Mouse (Mus musculus) adrenal gland, postnatal 10 days (tissue): ENCODE data around the gene Mgat4c. TPM values are rescaled to one million over a fixed set of nuclear protein-coding genes. Genes with fewer than 3 reads are reported as not detected.
A peak's percentile ranks its signal among the peaks of the same experiment; 100 is the strongest.
"Not testable (repeated sequence)": the region's sequence is repeated elsewhere in the genome, so short reads cannot be mapped to it uniquely, and the experiment has no call there.

Experiments used
- DNase-seq: peaks from one replicate; pipeline ENCODE4 v3.0.0; 2021; ENCODE audit warnings: mixed read lengths
- total RNA-seq, 2 experiments: library from RNA; stranded (reverse); gene quantifications; 2 replicates each; pipeline ENCODE4 v1.2.3; 2021

Mgat4c gene
- total RNA-seq, 2 experiments from 2014 or later: 14.0 to 19.6 TPM

GRCm38 (mm10) chr10:102127340-102127739 lies 446.1 kb downstream of the Mgat4c start:
- no peak for DNase-seq

- DNase-seq: no peak
Measured at GRCm38 (mm10) chr10:102154865-102155264, 473.6 kb downstream of the Mgat4c start.

- DNase-seq: peak; percentile 3
Measured at GRCm38 (mm10) chr10:102155853-102156252, 474.6 kb downstream of the Mgat4c start.

GRCm38 (mm10) chr10:102158809-102159208 lies 477.5 kb downstream of the Mgat4c start:
- DNase-seq: peak; percentile 3

- DNase-seq: no peak
Measured at GRCm38 (mm10) chr10:102184726-102185125, 503.4 kb downstream of the Mgat4c start.

- DNase-seq: no peak
Measured at GRCm38 (mm10) chr10:102191646-102192045, 510.4 kb downstream of the Mgat4c start.

- no peak for DNase-seq
Measured at GRCm38 (mm10) chr10:102196850-102197249, 515.6 kb downstream of the Mgat4c start.

- DNase-seq: no peak
Measured at GRCm38 (mm10) chr10:102238558-102239211, 557.4 kb downstream of the Mgat4c start.

GRCm38 (mm10) chr10:102243897-102244296 lies 562.6 kb downstream of the Mgat4c start:
- no peak for DNase-seq

- DNase-seq: no peak
Measured at GRCm38 (mm10) chr10:102244601-102245000, 563.3 kb downstream of the Mgat4c start.

GRCm38 (mm10) chr10:102245269-102245668 lies 564.0 kb downstream of the Mgat4c start:
- DNase-seq: no peak

- no peak for DNase-seq
Measured at GRCm38 (mm10) chr10:102308892-102309479, 627.7 kb downstream of the Mgat4c start.

- no peak for DNase-seq
Measured at GRCm38 (mm10) chr10:102365685-102366381, 684.5 kb downstream of the Mgat4c start.

- no peak for DNase-seq
Measured at GRCm38 (mm10) chr10:102370576-102370975, 689.3 kb downstream of the Mgat4c start.

- no peak for DNase-seq
Measured at GRCm38 (mm10) chr10:102372111-102372510, 690.8 kb downstream of the Mgat4c start.

GRCm38 (mm10) chr10:102374061-102374460 lies 692.8 kb downstream of the Mgat4c start:
- peak; percentile 48 for DNase-seq

GRCm38 (mm10) chr10:102377377-102377776 lies 696.1 kb downstream of the Mgat4c start:
- no peak for DNase-seq

- DNase-seq: no peak
Measured at GRCm38 (mm10) chr10:102389223-102389622, 707.9 kb downstream of the Mgat4c start.

GRCm38 (mm10) chr10:102417654-102418272 lies 736.5 kb downstream of the Mgat4c start:
- no peak for DNase-seq

- DNase-seq: peak; percentile 57
Measured at GRCm38 (mm10) chr10:102435048-102435447, 753.8 kb downstream of the Mgat4c start.

GRCm38 (mm10) chr10:102435467-102435866 lies 754.2 kb downstream of the Mgat4c start:
- DNase-seq: not testable (repeated sequence)
